Mouse (Mus musculus): ENCODE results near the gene Ptpn14.

DNA sequence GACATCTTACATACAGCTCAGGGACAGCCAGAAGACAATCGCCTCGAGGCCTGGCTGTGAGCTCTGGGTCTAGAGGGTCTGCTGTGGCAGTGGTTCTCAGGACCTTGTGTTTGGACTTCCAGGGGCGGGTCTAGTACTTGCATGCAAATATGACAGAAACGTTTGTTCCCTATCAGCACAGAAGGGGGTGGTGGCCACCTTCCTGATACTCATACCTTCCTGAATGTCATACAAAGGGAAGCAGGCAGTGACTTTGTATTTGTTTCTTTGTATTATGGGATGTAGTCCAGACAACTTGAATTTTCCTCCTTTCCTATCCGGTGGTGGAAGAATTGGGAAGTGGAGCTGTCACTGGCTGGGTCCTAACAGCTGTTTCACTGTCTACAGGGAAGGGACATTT is 36.2 kb downstream of the Ptpn14 start:
- TF ChIP-seq CTCF (IDR thresholded peaks at IDR 0.05; ENCODE audit: borderline replicate concordance, control insufficient read depth, extremely low read depth, insufficient read depth, low read length, poor library complexity) (no peak), POLR2A (IDR thresholded peaks at IDR 0.05; ENCODE audit: control insufficient read depth, extremely low read depth, insufficient read depth, low read length, poor library complexity) (no peak)

All from thymus, adult 2 months (tissue).